Mouse (Mus musculus): Measurements from ENCODE around the gene Gmpr. TPM values are rescaled to one million over a fixed set of nuclear protein-coding genes. Genes with fewer than 3 reads are reported as not detected.

Gene Gmpr
- polyA plus RNA-seq (2012; rRNA removed): 22.1 and 22.8 TPM in 2 replicates

DNA sequence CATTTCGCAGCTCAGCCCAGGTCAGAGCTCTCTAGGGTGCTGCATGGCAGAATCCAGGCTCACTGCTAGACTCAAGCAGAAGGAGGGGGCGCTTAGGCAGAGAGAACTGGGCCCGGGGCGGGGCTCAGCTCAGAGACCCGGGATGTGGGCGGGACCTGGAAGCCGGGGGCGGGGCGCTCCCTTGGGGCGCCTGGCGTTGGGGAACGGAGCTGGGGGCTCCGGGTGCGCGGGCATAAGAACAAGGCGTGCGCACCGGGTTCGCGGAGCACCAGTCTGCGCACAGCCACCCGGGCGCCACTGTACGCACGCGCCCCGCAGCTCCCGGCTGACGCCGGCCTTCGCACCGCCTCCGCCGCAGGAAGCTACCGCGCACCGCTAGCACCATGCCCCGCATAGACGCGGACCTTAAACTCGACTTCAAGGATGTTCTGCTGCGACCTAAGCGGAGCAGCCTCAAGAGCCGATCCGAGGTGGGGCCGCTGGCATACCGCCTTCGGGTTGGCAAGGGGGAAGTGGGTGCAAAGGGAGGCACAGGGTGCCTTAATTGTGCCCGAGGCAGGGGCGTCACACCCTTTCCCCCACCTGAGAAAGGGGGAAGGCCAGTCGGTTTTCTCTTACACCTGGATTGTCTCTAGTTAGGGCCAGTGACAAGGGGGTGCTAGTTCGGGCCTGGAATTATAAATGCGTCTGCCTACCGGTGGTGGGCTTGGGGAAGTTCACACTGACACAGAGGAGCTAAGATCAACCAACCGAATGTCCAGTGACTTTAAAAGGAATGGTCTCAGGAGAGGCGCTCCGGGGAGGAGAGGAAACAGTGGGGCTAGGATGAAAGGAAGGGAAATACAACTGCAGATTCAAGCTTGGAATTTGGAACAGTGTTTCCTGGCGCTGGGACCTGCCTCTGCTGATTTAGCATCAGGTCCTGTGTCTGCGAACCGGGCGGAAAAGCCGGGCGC lies at the start of gene Gmpr:
Gmpr (plus strand) TSS at position 171 of the 956 bp plus-strand sequence.

Other genes with a start within 250 kb of the Gmpr start
- gene Mylip, start 117.7 kb upstream of the Gmpr start, polyA plus RNA-seq (2012; rRNA removed): 9.7 and 14.8 TPM in 2 replicates